Mouse (Mus musculus) small intestine, adult 2 months (tissue): ENCODE results near the gene Nek2.

Source experiments
- CTCF ChIP-seq: fragments of 200-500 bp; IDR thresholded peaks from 2 replicates; pipeline ENCODE4 v1.5.1; 2012; ENCODE audit warnings: low read depth, mild to moderate bottlenecking, control low read depth, inconsistent platforms, low read length, moderate library complexity, mixed read lengths; ENCODE audit not compliant: insufficient replicate concordance, insufficient read length; ENCODE audit errors: extremely low read depth
- POLR2A ChIP-seq: fragments of 200-500 bp; IDR thresholded peaks from 2 replicates; pipeline ENCODE4 v1.6.1; 2012; ENCODE audit warnings: low read depth, mild to moderate bottlenecking, control low read depth, inconsistent platforms, low read length, moderate library complexity

- TF ChIP-seq CTCF (no peak), POLR2A (no peak)
Observed at GRCm38 (mm10) chr1:191820951-191821325, 306 bp upstream of the Nek2 start.
